Mouse (Mus musculus): ENCODE results near the gene F7.

The F7 gene

GRCm38 (mm10) chr8:13025487-13026224, at the start of gene F7:
TSS of gene F7 (plus strand) at chr8:13026034.
- no peak for DNase-seq

GRCm38 (mm10) chr8:12976290-12976689, 49.5 kb upstream of the F7 start:
- DNase-seq, result no peak

- no peak for DNase-seq
Observed at GRCm38 (mm10) chr8:12976723-12977122, 49.1 kb upstream of the F7 start.

GRCm38 (mm10) chr8:12977325-12977724, 48.5 kb upstream of the F7 start:
- DNase-seq, result no peak

GRCm38 (mm10) chr8:12978308-12978707, 47.5 kb upstream of the F7 start:
- DNase-seq, result no peak

- DNase-seq, result peak; percentile 72 to 79
Observed at GRCm38 (mm10) chr8:12978726-12979125, 47.1 kb upstream of the F7 start.

GRCm38 (mm10) chr8:12983681-12984467, 42.0 kb upstream of the F7 start:
- peak; percentile 83 to 93 for DNase-seq

GRCm38 (mm10) chr8:12984601-12985243, 41.1 kb upstream of the F7 start:
- peak; percentile 54 to 59 for DNase-seq

- peak; percentile 41 to 56 for DNase-seq
Observed at GRCm38 (mm10) chr8:12985259-12985658, 40.6 kb upstream of the F7 start.

GRCm38 (mm10) chr8:12987571-12987970, 38.3 kb upstream of the F7 start:
- peak; percentile 63 to 74 for DNase-seq

GRCm38 (mm10) chr8:12988722-12989430, 37.0 kb upstream of the F7 start:
- DNase-seq, result peak; percentile 62 to 64

GRCm38 (mm10) chr8:12991411-12991810, 34.4 kb upstream of the F7 start:
- no peak for DNase-seq

GRCm38 (mm10) chr8:12994468-12994867, 31.4 kb upstream of the F7 start:
- DNase-seq, result no peak

GRCm38 (mm10) chr8:12995481-12995880, 30.4 kb upstream of the F7 start:
- DNase-seq, result peak; percentile 54 to 56

GRCm38 (mm10) chr8:12996831-12997275, 29.0 kb upstream of the F7 start:
- no peak for DNase-seq

- no peak for DNase-seq
Observed at GRCm38 (mm10) chr8:12998331-12998730, 27.5 kb upstream of the F7 start.

- no peak for DNase-seq
Observed at GRCm38 (mm10) chr8:12999793-13000192, 26.0 kb upstream of the F7 start.

GRCm38 (mm10) chr8:13007458-13007857, 18.4 kb upstream of the F7 start:
- no peak for DNase-seq

GRCm38 (mm10) chr8:13010313-13010712, 15.5 kb upstream of the F7 start:
- DNase-seq, result no peak

GRCm38 (mm10) chr8:13019560-13019959, 6.3 kb upstream of the F7 start:
- peak in 1 of 2 experiments; percentile 26 for DNase-seq

GRCm38 (mm10) chr8:13021830-13022229, 4.0 kb upstream of the F7 start:
- DNase-seq, result no peak

GRCm38 (mm10) chr8:13027615-13028014, 1.8 kb downstream of the F7 start:
- DNase-seq, result no peak

GRCm38 (mm10) chr8:13028482-13028881, 2.6 kb downstream of the F7 start:
- peak; percentile 45 to 49 for DNase-seq
